Mouse (Mus musculus) embryonic facial prominence, embryonic 10.5 days (tissue): ENCODE measurements at regions not wholly inside any gene's neighbourhood (a gene's known extent, or its start where the extent isn't known, plus 50 kb on each side); places are given as distances from the start of the nearest gene placed in this dataset.

Experiments
- DNase-seq: peaks from one replicate; pipeline ENCODE4 v3.0.0-alpha.2; 2017; ENCODE audit warnings: low spot score
- H3K27ac ChIP-seq: fragments of 300-500 bp; sonication (generic); replicated peaks from 2 replicates; pipeline ENCODE4 v1.5.1; 2016; ENCODE audit warnings: mild to moderate bottlenecking
- H3K27me3 ChIP-seq: fragments of 300-500 bp; sonication (generic); replicated peaks from 2 replicates; pipeline ENCODE4 v1.6.1; 2016; ENCODE audit warnings: low read depth, mild to moderate bottlenecking; ENCODE audit not compliant: poor library complexity, severe bottlenecking
- H3K36me3 ChIP-seq: fragments of 300-500 bp; sonication (generic); replicated peaks from 2 replicates; pipeline ENCODE4 v1.6.1; 2016; ENCODE audit warnings: mild to moderate bottlenecking, moderate library complexity
- H3K4me1 ChIP-seq: fragments of 300-500 bp; sonication (generic); 2 replicates; pipeline ENCODE4 v1.6.1; 2016
- H3K4me3 ChIP-seq: fragments of 300-500 bp; sonication (generic); 2 replicates; pipeline ENCODE4 v1.5.1; 2016; ENCODE audit warnings: mild to moderate bottlenecking, moderate library complexity
- H3K9me3 ChIP-seq: fragments of 300-500 bp; sonication (generic); 2 replicates; pipeline ENCODE4 v1.6.1; 2016; ENCODE audit warnings: mild to moderate bottlenecking
- WGBS: fragments of 180-500 bp; shearing (Covaris S2); methylation state at CpG from one replicate; pipeline ENCODE4 v1.1.7; 2016; 5-methylcytosine and 5-hydroxymethylcytosine counted together

DNA sequence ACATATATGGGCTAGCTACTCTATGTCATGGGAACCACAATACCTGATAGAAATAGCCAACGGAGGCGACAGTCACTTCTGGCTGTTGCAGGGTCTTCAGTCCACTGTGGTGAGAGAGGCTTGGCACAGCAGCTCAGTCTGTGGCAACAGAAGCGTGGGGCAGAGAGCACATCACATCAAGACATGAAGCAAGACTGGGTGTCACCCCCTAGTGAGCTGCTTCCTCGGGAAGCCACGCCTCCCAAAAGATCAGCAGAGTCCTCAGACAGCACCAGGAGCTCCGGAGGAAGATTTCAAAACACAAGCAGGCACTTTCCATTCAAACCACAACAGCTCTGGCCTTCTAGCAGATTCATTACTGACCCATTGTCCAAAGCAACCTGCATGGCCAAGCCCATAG is 131.2 kb upstream of the Csf3r start:
- 76% methylated on average over 6 of the region's 6 CpGs for WGBS
- Histone ChIP-seq H3K27me3 (no peaks in the 10 kb centered on the region; the same call in 1 of the 2 replicates), H3K9me3 (no peaks in the 10 kb centered on the region), H3K4me3 (no peak overlapping the region), H3K27ac (no peak overlapping the region), H3K36me3 (no peaks in the 10 kb centered on the region), H3K4me1 (peaks cover 11% of the 10 kb centered on the region)
- no peak for DNase-seq

DNA sequence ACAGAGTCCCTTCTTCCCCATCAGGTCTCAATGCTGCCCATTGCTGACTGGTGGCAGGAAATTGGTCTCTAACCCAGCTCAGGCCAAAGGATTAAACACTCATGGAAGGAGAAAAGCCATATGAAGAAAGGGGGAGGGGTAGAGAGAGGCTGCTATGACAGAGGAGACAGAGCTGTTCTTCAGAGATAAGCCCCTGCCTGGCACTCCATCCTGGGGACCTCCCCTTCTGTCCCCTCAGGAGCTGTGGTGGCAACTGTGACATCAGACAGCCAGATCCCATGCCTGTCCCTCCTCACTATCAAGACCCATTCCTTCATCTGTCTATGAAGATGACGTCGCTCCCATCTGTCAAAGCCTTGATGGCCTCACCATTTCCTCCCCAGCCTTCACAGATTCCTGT is 126.6 kb upstream of the Csf3r start:
- Histone ChIP-seq H3K27ac (no peak overlapping the region), H3K9me3 (no peaks in the 10 kb centered on the region), H3K4me1 (peaks cover 21% of the 10 kb centered on the region), H3K4me3 (no peak overlapping the region), H3K36me3 (no peaks in the 10 kb centered on the region), H3K27me3 (no peaks in the 10 kb centered on the region; the same call in none of the 2 replicates)
- DNase-seq = no peak
- WGBS = 88% methylated on average over 2 of the region's 2 CpGs

DNA sequence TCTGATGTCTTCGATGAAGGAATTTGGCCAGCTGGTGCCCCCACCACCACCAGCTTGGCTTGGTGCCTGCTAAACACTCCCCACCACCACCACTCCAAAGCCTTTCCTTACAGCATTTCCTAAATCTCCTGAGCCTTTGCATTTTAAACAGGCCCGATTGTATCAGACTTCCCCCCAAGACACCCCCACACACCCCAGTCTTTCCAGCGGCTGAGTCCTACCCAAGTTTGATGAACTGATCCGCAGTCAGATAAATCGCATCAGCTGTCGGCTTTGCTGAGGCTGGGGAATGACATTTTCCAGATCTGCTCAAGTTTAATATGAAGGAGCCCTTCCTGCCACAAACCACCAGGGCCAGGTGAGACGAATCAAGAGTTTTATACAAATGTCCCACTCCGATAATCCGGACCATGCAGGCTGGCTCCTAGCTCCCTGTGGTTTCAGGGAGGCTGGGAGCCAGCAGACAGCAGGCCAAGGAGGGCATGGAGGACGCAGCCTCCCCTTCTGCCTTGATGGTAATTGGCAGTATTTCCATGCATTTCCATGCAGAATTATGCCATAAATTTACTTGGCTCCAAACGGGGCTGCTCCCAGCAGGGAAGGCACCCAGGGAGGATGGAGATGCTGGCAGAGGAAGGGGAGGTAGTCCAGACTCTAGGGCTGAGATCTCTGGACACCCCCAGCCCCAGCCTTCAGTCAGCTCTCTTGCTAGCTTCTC is 125.6 kb upstream of the Csf3r start:
- 68% methylated on average over 11 of the region's 11 CpGs for WGBS
- Histone ChIP-seq H3K27me3 (no peaks in the 10 kb centered on the region; the same call in none of the 2 replicates), H3K27ac (no peak overlapping the region), H3K4me3 (no peak overlapping the region), H3K36me3 (no peaks in the 10 kb centered on the region), H3K9me3 (no peaks in the 10 kb centered on the region), H3K4me1 (peaks cover 21% of the 10 kb centered on the region)
- DNase-seq = no peak

DNA sequence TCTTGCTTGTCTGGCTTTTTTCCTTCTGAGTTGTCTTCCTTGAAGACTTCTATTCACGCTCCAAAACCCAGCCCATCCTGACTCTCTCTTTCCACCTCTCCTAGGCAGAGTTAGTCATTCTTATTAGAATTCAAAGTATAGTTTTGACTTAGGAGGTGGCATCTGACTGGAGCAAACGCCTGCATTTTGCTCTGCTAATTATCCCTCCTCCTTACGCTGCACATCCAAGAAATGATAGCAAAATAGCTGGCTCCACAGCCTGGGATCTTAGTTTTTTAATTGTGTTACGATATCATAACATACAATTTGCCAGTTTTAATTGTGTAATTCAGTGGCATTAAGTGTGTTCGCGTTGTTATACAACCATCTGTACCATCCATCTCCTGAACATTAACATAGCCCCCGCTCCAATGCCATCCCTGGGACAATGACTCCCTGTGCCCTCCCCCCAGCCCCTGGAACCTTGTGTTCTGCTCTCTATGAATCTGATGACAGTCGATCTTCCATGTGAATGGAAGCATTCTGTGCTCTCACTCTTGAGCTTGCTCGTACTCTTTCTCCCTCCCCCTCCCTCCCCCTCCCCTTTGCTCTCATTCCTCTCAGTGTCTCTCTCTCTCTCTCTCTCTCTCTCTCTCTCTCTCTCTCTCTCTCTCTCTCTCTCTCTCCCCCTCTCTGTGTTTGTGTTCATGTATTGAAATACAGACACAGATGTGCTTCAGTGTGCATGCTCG is 122.6 kb upstream of the Csf3r start:
- 67% methylated on average over 10 of the region's 10 CpGs for WGBS
- DNase-seq = no peak
- H3K27me3 ChIP-seq = peaks cover 3% of the 10 kb centered on the region

DNA sequence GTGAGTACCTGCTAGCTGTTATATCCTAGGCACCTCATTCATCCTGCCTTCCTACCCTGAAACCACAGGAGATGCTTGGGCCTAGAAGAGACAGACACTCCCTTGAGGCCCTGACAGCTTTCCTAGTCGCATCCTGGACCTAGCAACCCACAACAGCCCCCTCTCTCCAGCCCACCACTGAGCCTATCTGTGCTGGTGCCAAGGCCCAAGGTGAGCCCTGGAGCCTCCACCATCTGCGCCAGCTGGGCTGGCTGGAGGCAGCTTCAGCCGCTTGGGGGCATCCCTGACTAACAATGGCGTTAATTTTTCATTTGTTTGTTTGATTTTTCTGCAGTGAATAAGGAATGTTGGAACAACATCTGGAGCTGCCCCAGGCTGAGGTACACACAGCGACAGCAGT is 118.1 kb upstream of the Csf3r start:
- H3K27me3 ChIP-seq = peaks cover 29% of the 10 kb centered on the region
- WGBS = 74% methylated on average over 5 of the region's 5 CpGs
- peaks cover 7% of the 10 kb centered on the region for H3K4me1 ChIP-seq
- H3K36me3 ChIP-seq = no peaks in the 10 kb centered on the region
- H3K9me3 ChIP-seq = no peaks in the 10 kb centered on the region
- no peak for DNase-seq
- no peak overlapping the region for H3K4me3 ChIP-seq
- no peak overlapping the region for H3K27ac ChIP-seq

More for the DNA sequence above, 122.6 kb upstream of the Csf3r start:
- H3K27ac ChIP-seq = no peak overlapping the region
- peaks cover 17% of the 10 kb centered on the region for H3K4me1 ChIP-seq
- H3K36me3 ChIP-seq = no peaks in the 10 kb centered on the region
- no peak overlapping the region for H3K4me3 ChIP-seq
- H3K9me3 ChIP-seq = no peaks in the 10 kb centered on the region

DNA sequence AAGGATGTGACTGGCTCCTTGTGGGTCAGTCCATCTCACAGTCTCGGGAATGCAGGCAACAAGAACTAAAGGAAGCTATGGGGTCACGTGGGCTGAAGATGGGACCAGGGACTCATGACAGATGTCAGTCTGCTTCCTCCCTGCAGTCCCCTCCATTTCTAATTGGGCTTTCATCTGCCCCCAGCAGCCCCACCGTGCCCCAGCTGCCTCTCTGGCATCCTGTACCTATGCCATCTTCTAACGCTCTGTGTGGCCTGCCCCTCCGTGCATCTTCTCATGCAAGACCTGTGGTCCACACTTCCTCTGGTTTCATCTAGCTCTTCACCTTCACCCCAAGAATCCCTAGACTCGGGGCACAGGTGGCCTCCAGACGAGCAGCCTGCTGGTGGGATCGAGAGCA is 115.4 kb upstream of the Csf3r start:
- Histone ChIP-seq H3K27me3 (peaks cover 54% of the 10 kb centered on the region), H3K4me1 (peaks cover 17% of the 10 kb centered on the region)
- 87% methylated on average over 8 of the region's 8 CpGs for WGBS

DNA sequence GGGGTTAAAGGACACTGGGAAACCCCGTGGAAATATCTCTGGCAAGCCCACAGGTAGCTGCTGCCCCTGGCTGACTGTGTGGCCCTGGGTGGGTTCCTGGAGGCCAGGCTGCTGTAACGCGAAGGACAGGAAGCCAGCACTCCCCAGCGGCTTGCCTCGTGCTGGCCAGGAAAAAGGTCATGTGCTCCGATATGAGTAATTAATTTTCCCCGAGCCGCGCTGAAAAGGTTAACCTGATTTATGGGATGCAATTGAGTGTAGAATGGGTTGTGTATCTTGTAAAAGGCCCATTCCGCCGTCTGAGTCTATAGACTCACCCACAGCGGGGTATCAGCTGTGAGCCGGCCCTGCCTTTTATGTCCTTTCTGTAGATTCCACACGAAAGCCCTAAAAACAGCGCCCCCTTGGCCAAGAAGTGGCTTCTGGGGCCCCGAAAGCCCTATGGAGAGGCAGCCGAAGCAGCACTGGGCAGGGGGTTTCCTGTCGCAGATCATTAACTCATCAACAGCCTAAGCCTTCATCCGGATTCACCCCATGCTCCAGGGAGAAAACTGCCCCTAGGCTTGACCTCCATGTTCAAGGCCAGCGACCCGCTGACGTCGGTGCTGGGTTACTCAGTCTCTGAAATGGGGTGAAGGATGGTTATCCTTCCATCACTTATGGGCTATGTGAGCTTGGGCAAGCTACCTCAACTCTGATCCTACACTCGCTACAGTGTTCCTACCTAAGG is 112.6 kb upstream of the Csf3r start:
- H3K27ac ChIP-seq = no peak overlapping the region

More for the DNA sequence above, 115.4 kb upstream of the Csf3r start:
- no peak for DNase-seq
- Histone ChIP-seq H3K4me3 (no peak overlapping the region), H3K27ac (no peak overlapping the region), H3K9me3 (no peaks in the 10 kb centered on the region), H3K36me3 (no peaks in the 10 kb centered on the region)

DNA sequence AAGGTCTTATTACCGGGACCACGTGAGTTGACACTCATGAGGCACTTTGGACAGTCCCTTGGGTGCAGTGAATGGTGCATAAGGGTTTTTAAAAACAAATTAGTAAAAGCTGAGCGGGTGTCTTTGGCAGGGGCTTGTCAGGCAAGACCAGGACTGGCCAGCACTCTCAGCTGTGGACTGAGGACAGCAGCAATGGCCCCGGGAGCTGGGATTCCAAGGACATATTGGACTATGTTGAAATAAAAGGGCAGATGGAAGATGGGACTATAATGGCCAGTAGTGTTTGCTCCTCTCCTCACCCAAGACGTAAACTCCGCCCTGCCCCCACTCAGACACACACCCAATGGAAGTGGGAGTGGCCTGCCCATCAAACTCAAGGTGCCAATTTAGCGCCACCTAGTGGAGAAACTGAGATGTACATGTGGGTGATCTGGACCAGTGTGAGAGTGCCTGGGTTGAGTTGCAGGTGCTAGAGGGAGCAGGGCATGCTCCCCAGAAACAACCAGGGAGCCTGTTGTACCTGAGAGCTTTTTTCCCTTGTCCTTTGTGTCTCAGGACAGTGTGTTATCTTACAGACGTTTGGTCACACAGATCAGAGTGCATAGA is 111.8 kb upstream of the Csf3r start:
- H3K4me1 ChIP-seq = peaks cover 35% of the 10 kb centered on the region
- peak; percentile 76 for DNase-seq
- H3K9me3 ChIP-seq = no peaks in the 10 kb centered on the region
- 19% methylated on average over 8 of the region's 8 CpGs for WGBS
- H3K36me3 ChIP-seq = no peaks in the 10 kb centered on the region
- no peak overlapping the region for H3K27ac ChIP-seq
- H3K4me3 ChIP-seq = no peak overlapping the region
- peaks cover 80% of the 10 kb centered on the region for H3K27me3 ChIP-seq

More for the DNA sequence above, 112.6 kb upstream of the Csf3r start:
- no peaks in the 10 kb centered on the region for H3K9me3 ChIP-seq
- no peaks in the 10 kb centered on the region for H3K36me3 ChIP-seq
- no peak for DNase-seq
- WGBS = 15% methylated on average over 24 of the region's 24 CpGs
- H3K4me3 ChIP-seq = no peak overlapping the region
- H3K27me3 ChIP-seq = peaks cover 76% of the 10 kb centered on the region
- H3K4me1 ChIP-seq = peaks cover 27% of the 10 kb centered on the region

DNA sequence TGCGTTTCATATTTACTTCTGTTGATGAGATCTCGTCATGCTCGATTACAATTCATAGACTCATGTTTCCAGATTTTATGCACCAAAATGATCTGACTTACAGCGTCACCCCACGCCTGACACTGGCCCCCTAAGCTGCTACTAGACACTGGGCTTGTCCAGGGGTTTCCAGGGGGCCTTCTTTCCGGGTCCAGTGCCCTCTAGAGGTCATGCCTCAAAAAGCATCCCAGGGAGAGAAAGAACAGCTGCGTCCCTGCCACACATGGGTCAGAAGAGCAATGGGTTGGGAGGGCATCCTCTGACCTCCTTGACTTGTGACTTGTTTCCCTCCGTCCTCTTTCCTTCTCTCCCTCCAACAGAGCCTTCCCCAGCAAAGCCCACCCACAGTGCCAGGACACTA is 109.2 kb upstream of the Csf3r start:
- Histone ChIP-seq H3K4me1 (peaks cover 44% of the 10 kb centered on the region), H3K9me3 (no peaks in the 10 kb centered on the region), H3K4me3 (no peak overlapping the region), H3K27me3 (peaks cover 83% of the 10 kb centered on the region), H3K36me3 (no peaks in the 10 kb centered on the region), H3K27ac (no peak overlapping the region)
- 37% methylated on average over 8 of the region's 8 CpGs for WGBS
- DNase-seq = peak; percentile 48

DNA sequence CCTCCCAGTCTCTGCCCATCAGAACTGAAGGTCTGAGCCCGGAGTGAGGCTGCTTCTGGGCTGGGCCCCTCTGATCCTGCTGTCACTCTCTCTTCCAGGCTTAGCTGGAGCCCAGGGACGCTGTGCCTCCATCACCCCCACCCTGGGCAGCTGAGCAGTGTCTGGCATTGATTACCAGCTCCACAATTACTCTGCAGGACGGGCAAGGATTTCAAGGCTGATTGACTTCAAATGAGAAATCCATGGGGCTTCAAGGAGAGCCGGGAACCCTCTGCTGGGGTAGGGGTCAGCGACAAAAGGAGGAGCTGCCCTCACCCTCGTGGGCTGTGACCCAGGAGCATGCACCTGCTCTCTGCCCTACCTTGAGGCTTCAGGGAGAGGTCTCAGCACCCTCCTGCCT is 107.1 kb upstream of the Csf3r start:
- Histone ChIP-seq H3K4me1 (peaks cover 47% of the 10 kb centered on the region), H3K27me3 (peaks cover 84% of the 10 kb centered on the region), H3K4me3 (no peak overlapping the region), H3K27ac (no peak overlapping the region), H3K36me3 (no peaks in the 10 kb centered on the region), H3K9me3 (no peaks in the 10 kb centered on the region)
- peak; percentile 51 for DNase-seq
- 11% methylated on average over 6 of the region's 6 CpGs for WGBS

DNA sequence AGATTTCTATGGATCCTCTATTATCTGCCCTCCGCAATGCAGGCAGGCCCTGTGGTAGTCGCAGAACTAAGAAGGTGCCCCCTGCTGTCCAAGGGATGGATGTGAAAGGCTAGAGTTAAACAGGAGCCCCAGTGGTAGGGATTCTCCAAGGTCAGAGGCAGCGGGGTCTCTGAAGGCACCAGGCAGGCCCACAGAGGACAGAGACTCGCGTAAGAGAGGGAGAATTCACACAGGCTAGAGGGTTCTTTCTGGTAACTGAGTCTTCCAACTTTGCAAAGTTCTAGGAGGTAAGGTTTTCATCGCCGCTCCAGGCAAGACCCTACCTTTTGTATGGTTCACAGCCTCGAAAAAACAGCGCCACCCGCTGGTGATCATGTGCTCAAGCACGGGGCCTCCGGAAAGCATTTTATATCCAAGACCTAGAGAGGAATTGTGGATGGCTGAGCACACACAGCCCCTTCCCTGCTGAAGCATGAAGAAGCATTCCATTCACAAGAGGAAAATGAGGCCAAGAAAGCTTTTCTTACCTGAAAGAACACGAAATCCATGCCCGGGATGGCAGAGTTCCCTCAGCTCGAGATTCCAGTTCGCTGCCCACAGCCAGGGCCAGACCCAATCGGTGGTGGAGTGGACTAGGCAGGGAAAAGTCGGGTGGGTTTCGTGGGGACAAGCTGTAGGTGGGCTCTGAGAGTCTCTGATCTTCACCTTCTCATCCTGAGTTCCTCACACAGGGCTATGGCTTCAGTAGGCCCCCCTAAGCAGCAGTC is 102.6 kb upstream of the Csf3r start:
- DNase-seq = peak; percentile 80
- Histone ChIP-seq H3K4me1 (peaks cover 44% of the 10 kb centered on the region), H3K4me3 (peak overlapping the region; percentile 43), H3K9me3 (no peaks in the 10 kb centered on the region), H3K27me3 (peaks cover 57% of the 10 kb centered on the region), H3K27ac (peak overlapping the region; percentile 70), H3K36me3 (no peaks in the 10 kb centered on the region)
- 9% methylated on average over 19 of the region's 19 CpGs for WGBS
